Mouse (Mus musculus): ENCODE results near the gene Ncbp1.

DNA sequence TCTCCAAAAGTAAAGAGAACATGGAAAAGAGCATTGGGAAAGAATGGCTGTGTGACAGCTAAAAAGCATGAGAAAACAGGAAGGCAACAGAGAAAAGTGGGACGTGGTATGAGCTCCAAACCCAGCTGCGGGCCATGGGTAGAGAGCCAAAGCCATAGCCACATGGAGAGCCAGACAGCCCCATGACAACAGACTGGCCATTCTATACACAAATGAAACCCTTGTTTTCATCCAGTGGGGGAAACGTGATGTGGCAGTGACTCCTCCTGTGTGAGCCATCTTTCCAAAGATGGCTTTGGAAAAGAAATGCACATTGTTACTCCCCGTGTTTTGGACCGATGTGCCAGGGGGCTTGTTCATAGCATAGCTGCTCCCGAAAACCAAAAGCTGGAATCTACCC lies 58.1 kb downstream of the Ncbp1 start:
- TF ChIP-seq CTCF (IDR thresholded peaks at IDR 0.05; ENCODE audit: low read depth, low read length) = no peak
- no peak for TF ChIP-seq POLR2A (IDR thresholded peaks at IDR 0.05; ENCODE audit: extremely low read depth, insufficient read depth, low read length)

All from liver, adult 2 months (tissue).